Mouse (Mus musculus): ENCODE results near the gene Nsun7.

Nsun7 gene

GRCm38 (mm10) chr5:66279650-66280049 is 20.0 kb downstream of the Nsun7 start:
- in situ Hi-C loops (cut with MboI, MseI): no loop called here

GRCm38 (mm10) chr5:66280742-66281141 is 21.0 kb downstream of the Nsun7 start:
- in situ Hi-C loops (cut with MboI, MseI): no loop called here

DNA sequence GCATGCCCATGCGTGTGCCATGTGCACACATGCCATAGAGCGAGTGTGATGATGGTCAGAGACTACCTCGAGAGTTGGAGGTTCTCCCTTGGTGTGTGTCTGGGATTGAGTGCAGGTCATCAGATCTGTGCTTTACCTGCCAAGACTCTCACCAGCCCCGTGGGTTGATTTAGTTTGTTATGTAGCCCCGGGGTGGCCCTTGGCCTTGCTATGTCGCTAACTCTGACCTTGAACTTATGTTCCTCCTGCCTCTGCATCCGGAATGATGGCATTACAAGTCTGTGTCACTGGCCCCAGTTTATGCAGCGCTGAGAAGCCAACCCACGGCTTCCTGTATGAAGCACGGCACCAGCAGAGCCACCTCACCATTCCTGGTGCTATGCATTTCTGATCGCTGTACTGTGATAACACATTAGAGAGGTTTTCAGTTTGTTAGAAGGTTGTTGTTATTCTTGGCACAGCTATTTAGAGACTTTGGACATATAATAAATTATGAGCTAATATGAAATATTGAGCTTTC is 34.5 kb downstream of the Nsun7 start:
- in situ Hi-C loops (cut with MboI, MseI): no loop called here

DNA sequence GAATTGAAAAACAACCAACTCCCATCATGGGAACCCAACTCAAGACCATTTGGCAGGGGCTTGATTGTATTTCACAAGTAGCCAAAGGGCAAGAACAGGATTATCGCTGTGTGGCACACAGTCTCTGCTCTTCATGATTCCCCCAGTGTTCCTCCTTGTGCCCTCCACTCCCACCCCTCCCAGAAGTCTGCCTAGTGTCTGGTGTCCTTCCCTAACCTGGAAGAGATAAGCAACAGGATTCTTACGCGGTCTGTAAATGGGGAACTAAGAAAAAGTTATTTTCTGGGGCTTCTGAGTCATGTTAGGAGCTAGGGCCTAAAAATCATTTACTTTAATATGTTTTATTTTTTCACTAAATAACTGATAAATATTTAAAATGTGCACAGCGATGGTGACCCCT is 35.3 kb downstream of the Nsun7 start:
- in situ Hi-C loops (cut with MboI, MseI): no loop called here

DNA sequence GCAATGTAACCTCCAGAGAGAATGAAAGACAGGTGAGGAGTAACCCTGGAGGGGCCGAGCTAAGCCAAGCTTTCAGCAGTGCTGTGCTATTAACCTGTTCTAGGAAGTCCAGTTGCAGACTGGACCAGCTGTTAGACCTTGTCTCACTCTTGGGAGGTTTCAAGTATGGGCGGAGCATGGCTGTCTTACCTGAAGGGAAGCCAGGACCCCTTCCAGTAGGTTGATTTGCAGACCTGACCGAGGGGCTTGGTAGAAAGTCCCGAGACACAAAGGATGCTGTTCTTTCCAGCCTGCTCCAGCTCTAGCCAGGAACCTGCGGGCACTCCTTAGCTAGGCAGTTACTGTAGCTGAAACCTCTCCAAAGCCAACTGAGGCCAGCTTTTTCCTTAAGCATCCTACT is 36.4 kb downstream of the Nsun7 start:
- in situ Hi-C loops (cut with MboI, MseI): no loop called here

DNA sequence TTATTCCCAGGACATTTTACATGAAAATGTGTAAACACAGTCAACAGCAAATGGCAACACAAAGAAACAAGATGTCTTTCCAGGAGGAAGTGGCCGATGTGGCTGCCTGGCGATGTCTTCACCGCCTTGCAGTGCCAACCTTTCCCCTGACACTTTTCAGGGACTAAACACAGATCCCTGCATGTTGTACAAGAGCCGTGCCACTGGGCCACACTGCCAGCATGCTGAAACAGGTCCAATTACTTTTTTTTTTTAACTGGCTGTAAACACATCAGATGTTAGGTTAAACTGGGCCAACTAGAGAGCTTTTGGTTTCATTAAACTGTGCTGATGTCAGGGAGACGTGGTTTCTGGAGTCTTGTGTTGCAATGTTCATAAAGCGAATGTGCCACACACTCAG is 39.2 kb downstream of the Nsun7 start:
- in situ Hi-C loops (cut with MboI, MseI): no loop called here

GRCm38 (mm10) chr5:66300576-66300975 is 40.9 kb downstream of the Nsun7 start:
- in situ Hi-C loops (cut with MboI, MseI): no loop called here

DNA sequence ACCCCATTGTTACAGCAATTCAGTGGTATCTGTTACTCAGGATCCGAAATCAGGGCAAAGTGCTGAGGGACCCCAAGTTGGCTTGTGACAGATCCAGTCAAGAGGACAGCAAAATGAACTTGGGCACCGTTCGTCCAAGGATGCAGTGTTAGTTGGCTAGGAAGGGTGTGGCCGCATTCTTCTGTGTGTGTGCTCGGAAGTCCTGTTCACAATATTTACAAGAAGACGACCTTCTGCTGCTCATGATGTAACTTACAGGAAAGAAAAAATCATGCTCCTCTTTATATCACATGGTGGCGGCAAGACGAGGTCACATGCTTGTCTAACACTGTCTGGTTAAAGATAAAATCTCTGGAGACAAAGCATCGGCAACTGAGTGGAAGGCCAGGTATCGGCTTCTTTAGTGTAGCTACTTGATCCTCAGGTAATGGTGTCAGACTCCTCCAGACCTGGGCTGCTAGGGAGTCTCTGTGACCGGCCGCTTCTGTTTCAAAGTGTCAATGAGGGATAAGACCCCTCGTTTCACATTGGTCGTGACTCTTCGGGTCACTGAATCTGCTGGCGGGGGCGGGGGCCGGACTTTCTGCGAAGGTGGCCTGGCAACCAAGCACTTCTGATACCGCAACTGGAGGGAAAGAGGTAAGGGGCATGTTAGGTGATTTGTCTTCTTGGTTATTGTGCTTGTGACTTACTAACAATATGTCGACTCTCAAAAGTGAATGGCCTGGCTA is 42.6 kb downstream of the Nsun7 start:
- in situ Hi-C loops (cut with MboI, MseI): no loop called here

- in situ Hi-C loops (cut with MboI, MseI): no loop called here
These were observed 43.2 kb downstream of the Nsun7 start for GRCm38 (mm10) chr5:66302873-66303272.

DNA sequence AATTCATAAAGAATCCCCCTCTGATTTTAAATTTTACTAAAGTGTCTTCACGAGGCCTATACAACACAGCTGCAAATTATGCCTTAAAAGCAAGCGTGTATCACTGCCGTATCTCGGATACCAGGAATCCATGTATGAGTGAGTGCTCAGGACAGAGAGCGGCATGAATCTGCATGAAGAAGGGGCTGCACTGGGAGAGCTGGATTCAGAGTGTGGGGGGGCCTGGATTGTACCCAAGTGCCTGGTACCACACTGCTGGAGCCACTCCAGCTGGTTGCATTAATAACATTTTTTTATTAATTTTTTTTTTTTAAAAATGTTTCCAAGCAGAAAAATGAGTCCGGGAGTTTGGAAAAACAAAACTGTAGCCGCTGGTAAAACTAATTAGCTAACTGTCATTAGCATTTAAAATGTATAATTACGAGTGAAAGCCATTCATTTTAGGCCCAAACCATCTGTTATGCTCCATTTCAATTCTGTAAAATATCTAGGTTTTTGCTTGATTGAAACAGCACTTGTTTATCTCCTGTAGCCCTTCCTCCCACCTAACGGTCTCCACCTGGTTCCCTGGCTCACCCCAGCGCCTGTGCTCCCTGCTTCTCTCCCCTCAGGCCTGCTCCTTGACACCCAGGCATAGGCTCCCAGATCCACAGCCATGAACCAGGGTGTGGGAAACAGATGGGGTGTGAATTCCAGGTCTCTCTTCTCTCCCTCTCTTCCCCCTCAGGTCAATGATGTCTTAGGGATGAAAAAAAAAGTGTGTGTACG is 44.8 kb downstream of the Nsun7 start:
- in situ Hi-C loops (cut with MboI, MseI): no loop called here

DNA sequence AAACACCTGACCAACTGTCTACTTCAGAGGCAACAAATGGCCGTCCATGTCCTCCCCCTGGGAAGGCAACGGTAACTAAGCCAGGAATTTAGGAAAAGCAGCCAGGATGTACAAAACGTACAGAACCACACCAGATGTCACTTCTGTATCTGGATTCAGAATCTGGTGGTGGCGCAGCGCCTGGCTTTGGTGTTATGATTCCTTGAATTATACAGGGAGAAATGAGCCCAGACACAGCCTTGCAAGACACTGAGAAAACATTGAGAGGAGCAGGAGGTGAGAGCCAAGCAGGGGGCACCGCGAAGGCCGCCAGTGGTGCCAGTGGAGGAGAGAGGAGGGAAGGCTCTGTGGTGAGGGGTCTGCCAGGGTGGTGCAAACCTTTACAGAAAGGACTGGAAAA is 45.8 kb downstream of the Nsun7 start:
- in situ Hi-C loops (cut with MboI, MseI): no loop called here

DNA sequence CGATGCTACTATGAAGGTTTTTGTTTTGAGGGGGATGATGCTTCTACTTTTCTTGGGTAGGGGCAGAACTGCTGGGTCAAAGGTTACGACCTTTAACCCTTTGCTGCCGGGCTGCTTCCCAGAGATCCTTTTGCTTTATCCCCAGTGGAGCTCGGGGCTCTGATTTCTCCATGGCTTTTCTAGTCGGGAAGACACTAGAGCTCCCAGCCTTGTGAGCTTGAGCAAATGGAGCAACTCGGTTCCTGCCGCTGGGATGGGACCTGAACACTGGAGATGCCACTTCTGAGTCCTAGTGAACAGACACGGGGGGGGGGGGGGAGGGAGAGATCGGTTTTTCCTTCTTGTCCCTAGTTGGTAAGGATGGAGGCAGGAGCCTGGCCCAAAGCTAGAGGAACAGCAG is 50.6 kb downstream of the Nsun7 start:
- in situ Hi-C loops (cut with MboI, MseI): no loop called here

DNA sequence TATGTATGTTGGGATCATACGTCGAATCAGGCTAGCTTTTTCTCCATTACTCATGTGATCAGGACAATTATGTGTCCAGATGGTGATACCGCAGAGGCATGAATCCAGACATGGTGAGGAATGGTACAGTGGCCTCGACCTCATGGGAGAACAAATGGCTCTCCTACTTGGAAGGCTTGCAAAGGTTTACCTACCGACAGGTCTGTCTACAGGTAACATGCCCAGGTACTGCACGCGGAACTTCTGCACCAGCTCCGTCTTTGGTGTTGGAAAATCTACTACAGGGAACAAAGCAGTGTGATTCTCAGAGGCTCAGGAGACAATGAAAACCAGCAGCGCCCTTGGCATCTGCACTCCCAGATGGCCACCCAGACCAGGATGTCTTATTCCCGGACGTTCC is 51.1 kb downstream of the Nsun7 start:
- in situ Hi-C loops (cut with MboI, MseI): no loop called here

DNA sequence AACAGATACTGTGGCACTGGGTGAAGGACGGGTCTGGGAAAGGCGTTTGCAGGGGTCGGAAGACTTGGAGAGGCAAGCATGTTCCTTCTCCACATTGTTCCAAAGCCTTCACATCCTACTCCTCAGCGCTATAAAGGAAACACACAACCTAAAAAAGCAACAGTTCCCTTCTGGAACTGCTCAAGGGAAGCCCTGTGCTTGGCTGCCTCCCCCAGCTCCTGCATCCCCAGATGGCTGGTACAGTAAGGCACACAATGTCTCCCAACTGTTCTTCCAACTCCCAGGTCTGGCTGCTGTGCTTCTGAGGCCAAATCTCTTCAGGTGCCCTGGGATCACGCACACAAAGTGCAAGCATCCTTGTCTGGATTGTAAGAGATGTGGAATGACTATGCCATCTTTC is 56.1 kb downstream of the Nsun7 start:
- in situ Hi-C loops (cut with MboI, MseI): no loop called here

DNA sequence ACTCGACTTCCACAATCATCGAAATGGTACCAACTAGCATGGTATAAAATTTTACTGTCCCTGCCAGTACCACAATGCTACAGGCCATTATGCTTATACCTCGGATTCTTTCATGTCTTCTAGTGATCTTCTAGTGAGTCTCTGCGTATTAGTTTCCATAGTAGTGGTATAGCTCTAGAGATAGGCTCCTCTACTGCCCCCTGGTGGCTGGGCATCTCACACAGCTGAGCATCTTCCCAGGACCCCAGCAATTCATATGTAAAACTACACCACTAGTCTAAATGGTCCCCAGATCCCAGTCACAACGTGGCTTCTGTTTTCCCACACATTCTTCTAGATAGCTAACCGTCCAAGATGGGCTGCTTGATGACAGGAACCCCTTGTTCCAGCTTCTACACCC is 59.6 kb downstream of the Nsun7 start:
- in situ Hi-C loops (cut with MboI, MseI): no loop called here

DNA sequence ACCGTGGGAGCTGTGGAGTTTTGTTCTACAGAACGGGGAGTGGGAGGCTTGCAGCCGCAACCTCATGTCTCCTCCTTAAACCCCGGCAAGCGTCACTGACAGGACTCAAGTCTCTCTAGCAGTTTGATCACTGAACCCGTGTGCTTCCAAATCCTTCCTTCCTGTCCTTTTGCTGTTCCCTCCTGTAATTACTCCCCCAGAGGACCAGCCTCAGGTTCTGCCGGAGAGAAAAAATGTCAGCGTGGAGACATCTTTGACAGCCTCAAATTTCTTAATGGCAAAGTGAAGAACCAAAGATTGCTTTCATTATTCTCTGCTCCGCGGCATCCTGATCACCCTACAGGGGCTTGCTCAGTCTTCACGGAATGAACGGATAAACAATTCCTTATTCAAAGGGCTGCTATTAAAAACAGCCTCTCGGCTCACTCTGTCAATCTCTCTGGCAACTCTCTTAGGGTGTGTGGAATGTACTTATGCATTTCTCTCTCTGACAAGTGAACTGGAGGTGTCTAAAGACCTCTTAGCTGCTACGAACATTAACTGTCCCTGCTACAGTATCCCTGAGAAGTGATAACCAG is 60.2 kb downstream of the Nsun7 start:
- in situ Hi-C loops (cut with MboI, MseI): no loop called here

GRCm38 (mm10) chr5:66323131-66323530 is 63.4 kb downstream of the Nsun7 start:
- in situ Hi-C loops (cut with MboI, MseI): no loop called here

DNA sequence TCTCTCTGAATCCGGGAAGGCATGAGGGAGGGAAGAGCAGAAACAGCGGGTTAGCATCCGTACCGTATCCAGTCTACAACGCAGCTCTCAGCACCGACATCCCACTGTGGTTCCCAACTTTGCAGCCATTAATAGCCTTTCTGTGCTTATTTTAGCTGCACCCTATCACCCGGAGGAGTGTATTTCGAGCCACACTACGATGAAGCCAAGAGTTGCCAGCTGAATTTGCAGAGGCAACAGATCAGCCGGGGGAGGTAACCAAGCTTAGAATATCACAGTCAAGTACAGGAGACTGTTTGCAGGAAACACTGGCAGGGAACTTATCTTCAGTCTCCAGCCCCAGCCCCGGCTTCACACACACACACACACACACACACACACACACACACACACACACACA is 63.9 kb downstream of the Nsun7 start:
- in situ Hi-C loops (cut with MboI, MseI): no loop called here

GRCm38 (mm10) chr5:66326395-66326794 is 66.7 kb downstream of the Nsun7 start:
- in situ Hi-C loops (cut with MboI, MseI): no loop called here

DNA sequence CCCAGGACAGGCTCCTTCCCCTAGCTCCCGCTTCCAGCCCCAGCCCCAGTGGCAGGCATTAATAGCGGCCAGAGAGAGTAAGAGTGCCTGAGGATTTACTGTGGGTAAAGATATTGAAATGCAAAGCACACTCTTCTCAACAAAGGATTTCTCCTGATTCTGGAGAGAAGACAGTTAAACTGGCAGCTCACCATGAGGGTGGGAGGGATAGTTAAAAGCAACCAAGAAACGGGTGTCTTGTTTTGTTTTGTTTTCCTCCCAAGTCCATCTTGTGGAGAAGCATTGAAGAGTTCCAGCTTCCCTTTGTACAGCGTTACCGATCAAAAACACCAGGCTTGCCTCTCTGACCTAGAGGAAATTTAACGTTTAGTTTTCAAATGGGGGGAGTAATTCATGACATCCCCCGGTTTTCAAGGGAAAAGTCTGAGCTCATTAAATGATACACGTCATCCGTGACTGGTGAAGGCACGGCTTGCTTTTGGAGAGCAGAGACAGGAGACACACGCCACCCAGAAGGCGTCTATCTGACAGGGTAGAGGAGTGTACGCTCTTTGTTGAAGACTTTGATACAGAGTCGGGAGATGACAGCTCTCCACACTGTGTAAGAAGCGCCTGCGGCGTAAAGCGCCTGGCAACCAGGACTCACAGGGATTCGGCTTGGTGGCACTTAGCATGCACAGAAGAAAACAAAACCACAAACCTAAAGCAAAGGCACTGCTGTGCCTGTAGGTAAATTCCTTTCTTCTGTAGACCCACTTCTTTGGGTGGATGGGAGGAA is 68.4 kb downstream of the Nsun7 start:
- in situ Hi-C loops (cut with MboI, MseI): no loop called here

DNA sequence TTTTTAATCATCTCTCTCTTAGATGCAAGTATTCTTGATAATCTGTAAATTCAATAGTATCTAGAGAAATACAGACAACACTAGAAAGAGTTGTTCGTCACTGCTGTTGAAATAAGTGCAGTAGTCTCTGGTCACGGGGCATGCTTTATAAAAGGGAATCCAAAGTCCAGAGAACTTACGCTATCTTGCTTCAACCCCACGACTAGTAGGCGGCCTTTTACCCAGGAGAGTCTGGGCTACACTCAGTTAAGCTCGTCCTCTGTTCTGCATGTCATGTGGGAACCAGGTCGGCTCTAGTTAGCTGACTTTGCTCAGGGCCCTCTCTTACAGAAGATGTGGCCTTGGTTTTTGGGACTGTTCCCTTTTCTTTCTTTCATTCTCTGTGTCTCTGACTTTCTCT is 69.1 kb downstream of the Nsun7 start:
- in situ Hi-C loops (cut with MboI, MseI): no loop called here

DNA sequence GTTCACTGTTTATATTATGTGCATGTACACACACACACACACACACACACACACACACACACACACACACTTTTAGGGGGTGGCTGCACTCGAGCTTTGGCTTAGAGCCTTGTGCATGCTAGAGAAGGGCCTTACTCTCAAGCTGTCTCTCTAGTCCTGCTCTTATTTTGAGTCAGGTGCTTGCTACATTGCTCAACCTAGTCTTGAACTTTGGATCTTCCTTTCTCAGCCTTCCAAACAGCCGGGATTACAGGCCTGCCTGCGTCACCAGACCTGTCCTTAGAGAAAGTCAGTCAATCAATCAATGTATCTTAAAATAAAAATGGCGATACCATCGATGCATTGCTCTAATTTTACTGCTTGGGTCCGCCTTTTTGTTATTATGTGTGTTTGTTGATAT is 71.1 kb downstream of the Nsun7 start:
- in situ Hi-C loops (cut with MboI, MseI): no loop called here
